ENCODE assay signal across 10 mouse cellular contexts in the genomic region with DNA sequence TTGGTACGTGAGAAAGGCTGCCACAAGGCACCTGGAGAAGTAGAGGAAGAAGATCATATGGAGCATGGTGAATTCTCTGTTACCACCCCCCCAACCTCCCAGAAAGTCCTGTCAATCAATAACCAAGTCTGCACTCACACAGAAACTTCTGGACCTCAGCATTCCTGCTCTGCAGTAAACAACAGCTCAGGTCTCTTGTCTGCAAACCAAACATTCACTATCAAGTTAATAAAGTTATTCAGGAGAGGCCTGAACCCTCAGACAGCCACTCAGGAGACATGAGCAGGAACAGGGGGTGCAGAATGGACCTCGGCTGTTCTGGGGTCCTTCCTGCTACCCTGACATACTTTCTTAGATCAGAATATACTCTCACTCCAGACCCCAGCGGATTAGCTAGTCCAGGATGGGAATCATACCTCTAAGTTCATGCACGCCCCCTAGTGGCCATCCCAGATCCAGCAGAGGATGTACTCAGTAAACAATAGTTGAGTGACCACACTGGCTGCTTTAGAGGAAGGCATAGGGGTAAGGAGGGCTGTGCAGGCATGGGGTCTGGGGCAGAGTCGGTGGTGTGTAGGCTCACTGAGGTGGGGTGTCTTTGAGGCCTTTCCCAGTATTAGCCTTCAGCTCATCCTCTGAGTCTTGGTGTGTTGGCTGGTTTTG. TPM values are rescaled to one million over a fixed set of nuclear protein-coding genes. Genes with fewer than 3 reads are reported as not detected.
DNase-seq lines count a peak whose midpoint lies in the region; ATAC-seq and TF ChIP-seq lines count a peak whose summit lies in the region.
"Had no signal": no experiment of that assay in that cellular context is flagged by ENCODE, and none has a peak within 500 bp of the region (broad histone marks: within the 10 kb centered on the region; RNA-seq: fewer than 3 reads in every experiment).

No protein-coding gene starts in this region.

- H3K27ac ChIP-seq in midbrain, postnatal 0 days (ENCODE audit: low read depth, low read length): no peak overlapping the region
- no peak overlapping the region for H3K27ac ChIP-seq in forebrain, embryonic 15.5 days (replicated peaks)
- H3K27ac ChIP-seq: midbrain, embryonic 12.5 days had no signal

- no peak overlapping the region for H3K4me3 ChIP-seq in midbrain, postnatal 0 days (ENCODE audit: low read depth, low read length)
- H3K4me3 ChIP-seq in forebrain, embryonic 15.5 days: no peak overlapping the region
- H3K4me3 ChIP-seq: midbrain, embryonic 12.5 days had no signal

- H3K9me3 ChIP-seq in midbrain, postnatal 0 days (ENCODE audit: low read length): no peaks in the 10 kb centered on the region
- no peaks in the 10 kb centered on the region for H3K9me3 ChIP-seq in forebrain, embryonic 15.5 days
- H3K9me3 ChIP-seq: midbrain, embryonic 12.5 days had no signal

- no peak overlapping the region for H3K4me2 ChIP-seq in midbrain, postnatal 0 days (ENCODE audit: low read depth, low read length, poor library complexity, severe bottlenecking)
- no peak overlapping the region for H3K4me2 ChIP-seq in forebrain, embryonic 15.5 days (replicated peaks)
- H3K4me2 ChIP-seq: midbrain, embryonic 12.5 days had no signal

- no peaks in the 10 kb centered on the region for H3K4me1 ChIP-seq in midbrain, postnatal 0 days (ENCODE audit: insufficient read depth, low read length)
- peaks cover 5% of the 10 kb centered on the region for H3K4me1 ChIP-seq in forebrain, embryonic 15.5 days

- intact Hi-C loops in heart, postnatal 36 days (cut with DNase I): loop anchor here (10.0 kb wide), 1 partner anchor 461 kb away; no protein-coding TSS in a partner anchor

- 59% methylated on average over 5 of the region's 5 CpGs for WGBS in midbrain, postnatal 0 days
- 63% methylated on average over 5 of the region's 5 CpGs for WGBS in forebrain, embryonic 15.5 days

- peak; percentile 72 for TF ChIP-seq CTCF in midbrain, postnatal 0 days (IDR thresholded peaks at IDR 0.05)

- ATAC-seq in midbrain, postnatal 0 days (ENCODE audit: low FRiP score): no peak
- no peak for ATAC-seq in megakaryocyte-erythroid progenitor cell, adult 5-6 weeks (replicated peaks; ENCODE audit: low FRiP score, low TSS enrichment, poor library complexity, severe bottlenecking)
- ATAC-seq in forebrain, embryonic 15.5 days (replicated peaks): no peak

- DNase-seq in heart, postnatal 4 days: peak; percentile 54
- DNase-seq in heart, postnatal 36 days: no peak
- DNase-seq in 416B (ENCODE audit: low read depth) (peak; percentile 35), MEL-GATA-1-ER (ENCODE audit: extremely low read depth, low read depth) (peak; percentile 39)
- peak; percentile 88 for DNase-seq in kidney, adult 18-20 months
- DNase-seq in midbrain, postnatal 0 days (ENCODE audit: low spot score): peak; percentile 48

- H3K9ac ChIP-seq in midbrain, postnatal 0 days (replicated peaks; ENCODE audit: low read length, poor library complexity, severe bottlenecking): no peak overlapping the region
- no peak overlapping the region for H3K9ac ChIP-seq in forebrain, embryonic 15.5 days (replicated peaks)
- H3K9ac ChIP-seq: midbrain, embryonic 12.5 days had no signal

- H3K36me3 ChIP-seq in midbrain, postnatal 0 days (ENCODE audit: insufficient read depth, low read length): no peaks in the 10 kb centered on the region
- no peaks in the 10 kb centered on the region for H3K36me3 ChIP-seq in forebrain, embryonic 15.5 days
- H3K36me3 ChIP-seq: midbrain, embryonic 12.5 days had no signal

- H3K27me3 ChIP-seq in midbrain, postnatal 0 days (ENCODE audit: insufficient read depth, low read length): no peaks in the 10 kb centered on the region
- 0 out of 2 replicates have a peak, but pooled peaks cover 3% of the 10 kb centered on the region for H3K27me3 ChIP-seq in forebrain, embryonic 15.5 days

RNA-seq across cellular contexts. Expression of a gene that starts 12.8 kb away (rescaled TPM):
- total RNA-seq in heart, postnatal 4 days (2021): not detected
- total RNA-seq in heart, postnatal 36 days (2021): not detected
- total RNA-seq in midbrain, postnatal 0 days (2014; rRNA removed): 39.1 and 42.1 TPM in 2 replicates
- 14.4 and 14.6 TPM in 2 replicates for polyA plus RNA-seq in midbrain, postnatal 0 days (2015; fragmentation: Nextera tagmentation; extraction: Ambion mirVana)
- not detected in 2 replicates for total RNA-seq in megakaryocyte-erythroid progenitor cell, adult 5-6 weeks (2014; fragmentation: Nextera tagmentation)
- not detected in 2 replicates for total RNA-seq in megakaryocyte-erythroid progenitor cell, adult 5-6 weeks (2017)
- polyA plus RNA-seq in forebrain, embryonic 15.5 days (2015; fragmentation: Nextera tagmentation; extraction: Ambion mirVana): 22.3 and 23.5 TPM in 2 replicates
- total RNA-seq: hematopoietic stem cell, adult 5-6 weeks had no signal

RNA-seq across cellular contexts. Expression of a gene that starts 14.1 kb away (rescaled TPM):
- under 1 TPM in 1 of 2 experiments, not detected in 1; 0.61 TPM for total RNA-seq in heart, postnatal 4 days (2021)
- 1 to 10 TPM; 2.2 to 3.6 TPM for total RNA-seq in heart, postnatal 36 days (2021)
- total RNA-seq in midbrain, postnatal 0 days (2014; rRNA removed): 36.9 and 40.8 TPM in 2 replicates
- 21.0 and 27.4 TPM in 2 replicates for polyA plus RNA-seq in midbrain, postnatal 0 days (2015; fragmentation: Nextera tagmentation; extraction: Ambion mirVana)
- not detected in 2 replicates for total RNA-seq in megakaryocyte-erythroid progenitor cell, adult 5-6 weeks (2014; fragmentation: Nextera tagmentation)
- total RNA-seq in megakaryocyte-erythroid progenitor cell, adult 5-6 weeks (2017): not detected in 2 replicates
- polyA plus RNA-seq in forebrain, embryonic 15.5 days (2015; fragmentation: Nextera tagmentation; extraction: Ambion mirVana): 5.8 and 6.3 TPM in 2 replicates
- total RNA-seq: hematopoietic stem cell, adult 5-6 weeks had no signal

RNA-seq across cellular contexts. Expression of a gene that starts 43.6 kb away (rescaled TPM):
- total RNA-seq in heart, postnatal 4 days (2021): 10 to 100 TPM; 28.5 to 29.6 TPM
- total RNA-seq in heart, postnatal 36 days (2021): 10 to 100 TPM; 15.9 to 16.6 TPM
- total RNA-seq in midbrain, postnatal 0 days (2014; rRNA removed): 482 and 524 TPM in 2 replicates
- polyA plus RNA-seq in midbrain, postnatal 0 days (2015; fragmentation: Nextera tagmentation; extraction: Ambion mirVana): 944 and 984 TPM in 2 replicates
- 0.87 and 1.5 TPM in 2 replicates for total RNA-seq in megakaryocyte-erythroid progenitor cell, adult 5-6 weeks (2014; fragmentation: Nextera tagmentation)
- not detected in 2 replicates for total RNA-seq in megakaryocyte-erythroid progenitor cell, adult 5-6 weeks (2017)
- polyA plus RNA-seq in forebrain, embryonic 15.5 days (2015; fragmentation: Nextera tagmentation; extraction: Ambion mirVana): 447 and 481 TPM in 2 replicates
- total RNA-seq: hematopoietic stem cell, adult 5-6 weeks had no signal

Comparison
In these comparisons a context has a peak if more than half of its experiments do, and no peak if none do; other contexts are left out.
1. DNase-seq: peak in heart, postnatal 4 days (single experiment), 416B (single experiment), MEL-GATA-1-ER (single experiment), kidney, adult 18-20 months (single experiment) and midbrain, postnatal 0 days (single experiment); none in heart, postnatal 36 days (0 of 2).
2. RNA of a gene that starts 12.8 kb away (total RNA-seq): 39.1 to 42.1 TPM in midbrain, postnatal 0 days; not detected in heart, postnatal 4 days, not detected in heart, postnatal 36 days and not detected in megakaryocyte-erythroid progenitor cell, adult 5-6 weeks; every median in the first group is over 10 times any median in the second.
3. RNA of a gene that starts 43.6 kb away (total RNA-seq): 482 to 524 TPM in midbrain, postnatal 0 days; 28.5 to 29.6 TPM in heart, postnatal 4 days, 15.9 to 16.6 TPM in heart, postnatal 36 days and 0.87 to 1.5 TPM in megakaryocyte-erythroid progenitor cell, adult 5-6 weeks; every median in the first group is over 10 times any median in the second.